Mouse (Mus musculus) kidney, adult 2 months (tissue): ENCODE measurements around the gene Calml4.

Experiments
- CTCF ChIP-seq: fragments of 200-500 bp; conservative IDR thresholded peaks from 2 replicates; pipeline ENCODE4 v1.5.1; 2011; ENCODE audit warnings: low read depth, mild to moderate bottlenecking, control low read depth, low read length, moderate library complexity, mixed read lengths; ENCODE audit not compliant: insufficient read depth, insufficient read length
- POLR2A ChIP-seq: fragments of 200-500 bp; IDR thresholded peaks from one replicate; pipeline ENCODE4 v1.6.1; 2011; ENCODE audit warnings: low read depth, low read length, control low read depth

DNA sequence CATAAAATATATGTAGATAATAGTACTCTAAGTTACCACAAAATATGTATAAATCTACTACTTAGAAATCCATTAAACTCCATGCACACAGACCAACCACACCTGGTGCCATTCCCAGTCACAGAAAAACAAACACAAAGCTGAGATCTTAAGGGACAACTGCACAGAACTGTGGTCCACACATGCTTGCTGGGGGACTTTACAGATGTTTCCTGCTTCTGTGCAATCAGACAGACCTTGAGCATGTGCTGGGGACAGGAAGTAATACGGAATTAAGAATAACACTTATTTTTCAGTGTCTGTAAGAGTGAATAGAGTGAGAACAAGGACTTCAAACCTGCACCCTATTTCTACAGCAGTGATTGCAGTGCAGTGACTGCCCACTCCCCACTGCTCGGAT, 63.0 kb downstream of the Calml4 start:
- TF ChIP-seq CTCF = no peak
- no peak for TF ChIP-seq POLR2A
